Mouse (Mus musculus) urinary bladder, postnatal 10 days (tissue): ENCODE results near the gene Gm20388.

Experiments
- DNase-seq: peaks from one replicate; pipeline ENCODE4 v3.0.0; 2022; ENCODE audit warnings: low spot score

Gm20388 gene

GRCm38 (mm10) chr8:121804829-121805228 lies 1894.2 kb downstream of the Gm20388 start:
- no peak for DNase-seq

- DNase-seq = no peak
Observed at GRCm38 (mm10) chr8:121806126-121806525, 1895.5 kb downstream of the Gm20388 start.

- DNase-seq = no peak
Observed at GRCm38 (mm10) chr8:121808032-121808431, 1897.4 kb downstream of the Gm20388 start.

- DNase-seq = no peak
Observed at GRCm38 (mm10) chr8:121809524-121810155, 1899.0 kb downstream of the Gm20388 start.

GRCm38 (mm10) chr8:121811502-121811901 lies 1900.9 kb downstream of the Gm20388 start:
- no peak for DNase-seq

GRCm38 (mm10) chr8:121811931-121812570 lies 1901.4 kb downstream of the Gm20388 start:
- no peak for DNase-seq

GRCm38 (mm10) chr8:121818226-121818625 lies 1907.6 kb downstream of the Gm20388 start:
- DNase-seq = no peak

GRCm38 (mm10) chr8:121820840-121821239 lies 1910.2 kb downstream of the Gm20388 start:
- no peak for DNase-seq

- no peak for DNase-seq
Observed at GRCm38 (mm10) chr8:121821320-121821719, 1910.7 kb downstream of the Gm20388 start.

- DNase-seq = no peak
Observed at GRCm38 (mm10) chr8:121821770-121822169, 1911.1 kb downstream of the Gm20388 start.

- DNase-seq = peak; percentile 3
Observed at GRCm38 (mm10) chr8:121827726-121828125, 1917.1 kb downstream of the Gm20388 start.

- DNase-seq = no peak
Observed at GRCm38 (mm10) chr8:121828376-121829023, 1917.9 kb downstream of the Gm20388 start.

- DNase-seq = peak; percentile 52
Observed at GRCm38 (mm10) chr8:121829048-121829776, 1918.6 kb downstream of the Gm20388 start, which contains the start of gene Klhdc4. Klhdc4 (minus strand) TSS chr8:121829569.

- DNase-seq = no peak
Observed at GRCm38 (mm10) chr8:121829777-121830362, 1919.2 kb downstream of the Gm20388 start.

GRCm38 (mm10) chr8:121832061-121832460 lies 1921.4 kb downstream of the Gm20388 start:
- no peak for DNase-seq

- DNase-seq = no peak
Observed at GRCm38 (mm10) chr8:121832503-121832902, 1921.9 kb downstream of the Gm20388 start.

GRCm38 (mm10) chr8:121841242-121841641 lies 1930.6 kb downstream of the Gm20388 start:
- DNase-seq = no peak

- no peak for DNase-seq
Observed at GRCm38 (mm10) chr8:121842064-121842955, 1931.7 kb downstream of the Gm20388 start.

- DNase-seq = no peak
Observed at GRCm38 (mm10) chr8:121843184-121843733, 1932.6 kb downstream of the Gm20388 start.

GRCm38 (mm10) chr8:121844765-121845164 lies 1934.1 kb downstream of the Gm20388 start:
- DNase-seq = no peak

- no peak for DNase-seq
Observed at GRCm38 (mm10) chr8:121846815-121847214, 1936.2 kb downstream of the Gm20388 start.
